Mouse (Mus musculus) heart, adult 2 months (tissue): ENCODE data around the gene Rgs3. TPM values are rescaled to one million over a fixed set of nuclear protein-coding genes. Genes with fewer than 3 reads are reported as not detected.

Experiments used
- DNase-seq, 2 experiments: peaks; one replicate each; pipeline ENCODE4 v3.0.0; 2021
- H3K27ac ChIP-seq: fragments of 200-600 bp; 2 replicates; pipeline ENCODE4 v1.8.1; 2022
- H3K27me3 ChIP-seq: fragments of 200-500 bp; 2 replicates; pipeline ENCODE4 v1.6.1; 2012; ENCODE audit warnings: mild to moderate bottlenecking, low read length, inconsistent platforms, mixed read lengths; ENCODE audit not compliant: control insufficient read depth, insufficient read depth
- H3K36me3 ChIP-seq: fragments of 200-500 bp; 2 replicates; pipeline ENCODE4 v1.6.1; 2012; ENCODE audit warnings: low read length, inconsistent platforms; ENCODE audit not compliant: control insufficient read depth, insufficient read depth
- H3K4me1 ChIP-seq: fragments of 200-500 bp; 2 replicates; pipeline ENCODE4 v1.6.1; 2011; ENCODE audit warnings: low read length; ENCODE audit not compliant: control insufficient read depth, insufficient read depth
- H3K4me3 ChIP-seq: fragments of 200-600 bp; 2 replicates; pipeline ENCODE4 v1.8.1; 2022
- H3K79me2 ChIP-seq: fragments of 200-500 bp; replicated peaks from 2 replicates; pipeline ENCODE4 v1.6.1; 2012; ENCODE audit warnings: mild to moderate bottlenecking, inconsistent platforms, low read length, moderate library complexity, mixed read lengths; ENCODE audit not compliant: control insufficient read depth, insufficient read depth
- H3K9ac ChIP-seq: fragments of 200-500 bp; 2 replicates; pipeline ENCODE4 v1.6.1; 2012; ENCODE audit warnings: low read depth, mild to moderate bottlenecking, control low read depth, inconsistent platforms, low read length, mixed read lengths
- CTCF ChIP-seq: fragments of 200-600 bp; IDR thresholded peaks from 2 replicates; pipeline ENCODE4 v1.8.1; 2022; ENCODE audit warnings: antibody characterized with exemption, mild to moderate bottlenecking, moderate library complexity
- EP300 ChIP-seq: fragments of 200-500 bp; IDR thresholded peaks from 2 replicates; pipeline ENCODE4 v1.6.1; 2011; ENCODE audit warnings: low read depth, low read length, control low read depth; ENCODE audit not compliant: insufficient read depth
- POLR2A ChIP-seq: fragments of 200-500 bp; IDR thresholded peaks from 2 replicates; pipeline ENCODE4 v1.6.1; 2011; ENCODE audit warnings: mild to moderate bottlenecking, low read depth, low read length, control low read depth; ENCODE audit not compliant: insufficient read depth
- WGBS: fragments of 180-500 bp; shearing (Covaris S2); methylation state at CpG from one replicate; pipeline ENCODE4 v1.1.7; 2018; 5-methylcytosine and 5-hydroxymethylcytosine counted together
- intact Hi-C: fragments of 180-260 bp; cut with DNase I; formaldehyde crosslinking; loops from one replicate; pipeline ENCODE4 v1.15.1; 2025
- polyA plus RNA-seq: library from polyadenylated mRNA; depleted of rRNA; stranded (reverse); fragments of >200 nt; gene quantifications from 2 replicates; pipeline ENCODE4 v1.2.3, GENCODE M21; 2012
- total RNA-seq, 2 experiments: library from RNA; stranded (reverse); gene quantifications; 2 replicates each; pipeline ENCODE4 v1.2.3; 2021

Rgs3 gene
- total and polyA plus RNA-seq, 3 experiments: 23.5 to 48.1 (median 33.7) TPM

- TF ChIP-seq CTCF (no peak), POLR2A (no peak), EP300 (no peak)
- peaks cover 6% of the 10 kb centered on the region for H3K36me3 ChIP-seq
- no peak overlapping the region for H3K9ac ChIP-seq
- no peak for DNase-seq
- no peak overlapping the region for H3K4me3 ChIP-seq
- intact Hi-C loops: no loop called here
- peak overlapping the region; percentile 62 for H3K27ac ChIP-seq
- H3K27me3 ChIP-seq: no peaks in the 10 kb centered on the region
- peaks cover 34% of the 10 kb centered on the region for H3K4me1 ChIP-seq
- 56% methylated on average over 4 of the region's 4 CpGs for WGBS
- H3K79me2 ChIP-seq: no peaks in the 10 kb centered on the region
Observed at GRCm38 (mm10) chr4:62627331-62627730, 67.7 kb downstream of the Rgs3 start.

- no peak overlapping the region for H3K4me3 ChIP-seq
- no peak for TF ChIP-seq EP300
- no peak for TF ChIP-seq CTCF
- no peak for TF ChIP-seq POLR2A
- H3K4me1 ChIP-seq: peaks cover 33% of the 10 kb centered on the region
- peaks cover 12% of the 10 kb centered on the region for H3K36me3 ChIP-seq
- DNase-seq: no peak
- H3K9ac ChIP-seq: no peak overlapping the region
- H3K79me2 ChIP-seq: no peaks in the 10 kb centered on the region
- peak overlapping the region; percentile 62 for H3K27ac ChIP-seq
- intact Hi-C loops: no loop called here
- no peaks in the 10 kb centered on the region for H3K27me3 ChIP-seq
- 81% methylated on average over 7 of the region's 7 CpGs for WGBS
Observed at GRCm38 (mm10) chr4:62628547-62628946, 68.9 kb downstream of the Rgs3 start.

- Histone ChIP-seq H3K27me3 (no peaks in the 10 kb centered on the region), H3K36me3 (peaks cover 12% of the 10 kb centered on the region), H3K9ac (no peak overlapping the region), H3K4me1 (peaks cover 38% of the 10 kb centered on the region), H3K79me2 (no peaks in the 10 kb centered on the region), H3K27ac (peak overlapping the region; percentile 55), H3K4me3 (no peak overlapping the region)
- WGBS: 45% methylated on average over 9 of the region's 9 CpGs
- DNase-seq: peak in 1 of 2 experiments; percentile 57
- no peak for TF ChIP-seq CTCF
- TF ChIP-seq EP300: no peak
- TF ChIP-seq POLR2A: no peak
- intact Hi-C loops: no loop called here
Observed at GRCm38 (mm10) chr4:62629461-62629860, 69.8 kb downstream of the Rgs3 start.

- peaks cover 14% of the 10 kb centered on the region for H3K36me3 ChIP-seq
- DNase-seq: peak in 1 of 2 experiments; percentile 45
- H3K9ac ChIP-seq: no peak overlapping the region
- no peaks in the 10 kb centered on the region for H3K79me2 ChIP-seq
- intact Hi-C loops: no loop called here
- H3K4me3 ChIP-seq: no peak overlapping the region
- peak overlapping the region; percentile 55 for H3K27ac ChIP-seq
- TF ChIP-seq CTCF (no peak), EP300 (no peak), POLR2A (no peak)
- 30% methylated on average over 4 of the region's 4 CpGs for WGBS
- H3K4me1 ChIP-seq: peaks cover 38% of the 10 kb centered on the region
- no peaks in the 10 kb centered on the region for H3K27me3 ChIP-seq
Observed at GRCm38 (mm10) chr4:62629905-62630304, 70.3 kb downstream of the Rgs3 start.

- WGBS: 58% methylated on average over 4 of the region's 4 CpGs
- H3K4me1 ChIP-seq: peaks cover 42% of the 10 kb centered on the region
- H3K4me3 ChIP-seq: no peak overlapping the region
- H3K79me2 ChIP-seq: no peaks in the 10 kb centered on the region
- intact Hi-C loops: no loop called here
- no peaks in the 10 kb centered on the region for H3K27me3 ChIP-seq
- no peak for TF ChIP-seq EP300
- TF ChIP-seq POLR2A: no peak
- no peak for DNase-seq
- H3K36me3 ChIP-seq: peaks cover 19% of the 10 kb centered on the region
- H3K27ac ChIP-seq: peak overlapping the region; percentile 70
- no peak overlapping the region for H3K9ac ChIP-seq
Observed at GRCm38 (mm10) chr4:62633243-62633642, 73.6 kb downstream of the Rgs3 start.

GRCm38 (mm10) chr4:62634054-62634591 lies 74.5 kb downstream of the Rgs3 start:
- H3K27me3 ChIP-seq: no peaks in the 10 kb centered on the region
- peaks cover 19% of the 10 kb centered on the region for H3K36me3 ChIP-seq
- intact Hi-C loops: no loop called here
- no peaks in the 10 kb centered on the region for H3K79me2 ChIP-seq
- peak; percentile 58 to 63 for DNase-seq
- 36% methylated on average over 11 of the region's 13 CpGs for WGBS
- peak overlapping the region; percentile 70 for H3K27ac ChIP-seq
- H3K4me1 ChIP-seq: peaks cover 37% of the 10 kb centered on the region
- H3K9ac ChIP-seq: 0 out of 2 replicates have a peak overlapping the region, but pooled peaks have one; percentile 12
- no peak overlapping the region for H3K4me3 ChIP-seq
- no peak for TF ChIP-seq POLR2A
- no peak for TF ChIP-seq CTCF
- no peak for TF ChIP-seq EP300
